Mouse (Mus musculus) adrenal gland, postnatal 36 days (tissue): ENCODE measurements around the gene Hic1. TPM values are rescaled to one million over a fixed set of nuclear protein-coding genes. Genes with fewer than 3 reads are reported as not detected.

Source experiments
- DNase-seq, 2 experiments: peaks; one replicate each; pipeline ENCODE4 v3.0.0; 2021; ENCODE audit warnings: mixed read lengths in 1 of 2
- total RNA-seq, 2 experiments: library from RNA; stranded (reverse); gene quantifications; 2 replicates each; pipeline ENCODE4 v1.2.3; 2021

Gene Hic1
- total RNA-seq, 2 experiments from 2014 or later: 8.3 to 9.0 TPM

- no peak for DNase-seq
Measured at GRCm38 (mm10) chr11:75148332-75149035, 20.8 kb downstream of the Hic1 start.

- no peak for DNase-seq
Measured at GRCm38 (mm10) chr11:75147846-75148168, 21.5 kb downstream of the Hic1 start.

GRCm38 (mm10) chr11:75147106-75147845 lies 22.0 kb downstream of the Hic1 start:
- peak; percentile 56 to 72 for DNase-seq

- no peak for DNase-seq
Measured at GRCm38 (mm10) chr11:75145841-75146240, 23.5 kb downstream of the Hic1 start.

GRCm38 (mm10) chr11:75142749-75143148 lies 26.6 kb downstream of the Hic1 start:
- no peak for DNase-seq

- DNase-seq: no peak
Measured at GRCm38 (mm10) chr11:75141913-75142312, 27.4 kb downstream of the Hic1 start.

GRCm38 (mm10) chr11:75141038-75141437 lies 28.3 kb downstream of the Hic1 start:
- no peak for DNase-seq

GRCm38 (mm10) chr11:75140431-75140830 lies 28.9 kb downstream of the Hic1 start:
- no peak for DNase-seq

- DNase-seq: peak; percentile 49 to 70
Measured at GRCm38 (mm10) chr11:75139122-75139963, 30.0 kb downstream of the Hic1 start.

- DNase-seq: peak; percentile 53 to 76
Measured at GRCm38 (mm10) chr11:75136666-75137398, 32.5 kb downstream of the Hic1 start.

GRCm38 (mm10) chr11:75135358-75135757 lies 34.0 kb downstream of the Hic1 start:
- DNase-seq: no peak

- no peak for DNase-seq
Measured at GRCm38 (mm10) chr11:75134485-75135068, 34.7 kb downstream of the Hic1 start.

- DNase-seq: peak in 1 of 2 experiments; percentile 62
Measured at GRCm38 (mm10) chr11:75133951-75134350, 35.4 kb downstream of the Hic1 start.

- DNase-seq: no peak
Measured at GRCm38 (mm10) chr11:75133391-75133790, 35.9 kb downstream of the Hic1 start.

GRCm38 (mm10) chr11:75132278-75132677 lies 37.0 kb downstream of the Hic1 start:
- peak; percentile 27 to 64 for DNase-seq

- no peak for DNase-seq
Measured at GRCm38 (mm10) chr11:75131300-75131699, 38.0 kb downstream of the Hic1 start.

GRCm38 (mm10) chr11:75129481-75129880 lies 39.8 kb downstream of the Hic1 start:
- no peak for DNase-seq

GRCm38 (mm10) chr11:75126384-75126783 lies 42.9 kb downstream of the Hic1 start:
- DNase-seq: no peak

GRCm38 (mm10) chr11:75124406-75124805 lies 44.9 kb downstream of the Hic1 start:
- DNase-seq: no peak

- no peak for DNase-seq
Measured at GRCm38 (mm10) chr11:75121348-75121747, 48.0 kb downstream of the Hic1 start.

GRCm38 (mm10) chr11:75119841-75120240 lies 49.5 kb downstream of the Hic1 start:
- no peak for DNase-seq

- no peak for DNase-seq
Measured at GRCm38 (mm10) chr11:75119298-75119697, 50.0 kb downstream of the Hic1 start.
